Mouse (Mus musculus) heart, embryonic 10.5 days (tissue): ENCODE results near the gene Ccdc144b. TPM values are rescaled to one million over a fixed set of nuclear protein-coding genes. Genes with fewer than 3 reads are reported as not detected.
A peak's percentile ranks its signal among the peaks of the same experiment; 100 is the strongest.

ENCODE experiments used
- DNase-seq: peaks from one replicate; pipeline ENCODE4 v3.0.0-alpha.2; 2017; ENCODE audit warnings: low spot score
- H3K27ac ChIP-seq: fragments of 300-500 bp; sonication (generic); 2 replicates; pipeline ENCODE4 v1.5.1; 2016; ENCODE audit warnings: mild to moderate bottlenecking
- H3K27me3 ChIP-seq: fragments of 300-500 bp; sonication (generic); 2 replicates; pipeline ENCODE4 v1.6.1; 2016; ENCODE audit warnings: mild to moderate bottlenecking; ENCODE audit not compliant: poor library complexity, insufficient read depth, severe bottlenecking
- H3K36me3 ChIP-seq: fragments of 300-500 bp; sonication (generic); 2 replicates; pipeline ENCODE4 v1.6.1; 2016; ENCODE audit warnings: mild to moderate bottlenecking, moderate library complexity
- H3K4me1 ChIP-seq: fragments of 300-500 bp; sonication (generic); 2 replicates; pipeline ENCODE4 v1.6.1; 2016; ENCODE audit warnings: mild to moderate bottlenecking
- H3K4me3 ChIP-seq: fragments of 300-500 bp; sonication (generic); 2 replicates; pipeline ENCODE4 v1.5.1; 2016; ENCODE audit warnings: mild to moderate bottlenecking, moderate library complexity
- H3K9me3 ChIP-seq: fragments of 300-500 bp; sonication (generic); 2 replicates; pipeline ENCODE4 v1.6.1; 2016; ENCODE audit warnings: mild to moderate bottlenecking, moderate library complexity
- WGBS: fragments of 180-500 bp; shearing (Covaris S2); methylation state at CpG from one replicate; pipeline ENCODE4 v1.1.7; 2016; 5-methylcytosine and 5-hydroxymethylcytosine counted together
- polyA plus RNA-seq: library from polyadenylated mRNA; unstranded; fragments of >200 nt; fragmentation: Nextera tagmentation; extraction: Ambion mirVana; gene quantifications from 2 replicates; pipeline ENCODE4 v1.2.1, GENCODE M21; 2016

Ccdc144b gene
- polyA plus RNA-seq, 1 experiment from 2014 or later: not detected

- peak within 1 kb of the TSS; percentile 89 for H3K27ac ChIP-seq
- H3K4me1 ChIP-seq: peaks cover 13% of the 10 kb centered on the region
- peak within 1 kb of the TSS; percentile 91 for H3K4me3 ChIP-seq
- H3K27me3 ChIP-seq: peaks cover 9% of the 10 kb centered on the region; the same call in 1 of the 2 replicates
- WGBS: under 1% methylated on average over 49 of the region's 49 CpGs
- peaks cover 14% of the 10 kb centered on the region for H3K36me3 ChIP-seq
- H3K9me3 ChIP-seq: no peaks in the 10 kb centered on the region
- peak; percentile 97 for DNase-seq
Observed at GRCm38 (mm10) chr3:36065843-36066651, 12.7 kb upstream of the Ccdc144b start, which contains the start of gene Acad9. Gene Acad9 (plus strand): TSS chr3:36065979.

DNA sequence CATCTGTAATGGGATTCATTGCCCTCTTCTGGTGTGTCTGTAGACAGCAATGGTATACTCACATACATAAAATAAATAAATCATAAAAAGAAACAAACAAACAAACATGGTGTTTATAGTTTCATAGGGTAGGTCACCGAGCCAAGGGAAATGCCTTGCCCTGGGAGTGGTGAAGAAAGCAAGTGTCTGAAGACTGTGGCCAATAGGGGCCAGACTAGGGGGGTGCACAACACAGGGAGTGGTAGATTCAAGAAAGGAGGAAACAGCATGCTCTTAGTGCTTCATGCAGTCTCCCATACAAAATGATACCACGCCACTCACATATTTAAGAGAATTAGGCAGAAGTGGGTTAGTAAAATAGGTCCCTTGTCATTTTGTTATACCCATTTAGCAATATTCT, 11.8 kb upstream of the Ccdc144b start:
- DNase-seq: no peak
- peaks cover 5% of the 10 kb centered on the region; the same call in 1 of the 2 replicates for H3K36me3 ChIP-seq
- no peak overlapping the region for H3K27ac ChIP-seq
- H3K4me3 ChIP-seq: peak overlapping the region; percentile 91
- peaks cover 13% of the 10 kb centered on the region for H3K4me1 ChIP-seq
- no peaks in the 10 kb centered on the region for H3K9me3 ChIP-seq
- WGBS: 92% methylated on average over 2 of the region's 2 CpGs
- peaks cover 9% of the 10 kb centered on the region; the same call in 1 of the 2 replicates for H3K27me3 ChIP-seq

- Histone ChIP-seq H3K27ac (no peak overlapping the region), H3K27me3 (peaks cover 9% of the 10 kb centered on the region; the same call in 1 of the 2 replicates), H3K4me3 (no peak overlapping the region), H3K36me3 (no peaks in the 10 kb centered on the region), H3K9me3 (no peaks in the 10 kb centered on the region), H3K4me1 (peaks cover 13% of the 10 kb centered on the region)
- DNase-seq: no peak
- 97% methylated on average over 1 of the region's 1 CpGs for WGBS
Observed at GRCm38 (mm10) chr3:36064592-36065061, 11.3 kb upstream of the Ccdc144b start.

DNA sequence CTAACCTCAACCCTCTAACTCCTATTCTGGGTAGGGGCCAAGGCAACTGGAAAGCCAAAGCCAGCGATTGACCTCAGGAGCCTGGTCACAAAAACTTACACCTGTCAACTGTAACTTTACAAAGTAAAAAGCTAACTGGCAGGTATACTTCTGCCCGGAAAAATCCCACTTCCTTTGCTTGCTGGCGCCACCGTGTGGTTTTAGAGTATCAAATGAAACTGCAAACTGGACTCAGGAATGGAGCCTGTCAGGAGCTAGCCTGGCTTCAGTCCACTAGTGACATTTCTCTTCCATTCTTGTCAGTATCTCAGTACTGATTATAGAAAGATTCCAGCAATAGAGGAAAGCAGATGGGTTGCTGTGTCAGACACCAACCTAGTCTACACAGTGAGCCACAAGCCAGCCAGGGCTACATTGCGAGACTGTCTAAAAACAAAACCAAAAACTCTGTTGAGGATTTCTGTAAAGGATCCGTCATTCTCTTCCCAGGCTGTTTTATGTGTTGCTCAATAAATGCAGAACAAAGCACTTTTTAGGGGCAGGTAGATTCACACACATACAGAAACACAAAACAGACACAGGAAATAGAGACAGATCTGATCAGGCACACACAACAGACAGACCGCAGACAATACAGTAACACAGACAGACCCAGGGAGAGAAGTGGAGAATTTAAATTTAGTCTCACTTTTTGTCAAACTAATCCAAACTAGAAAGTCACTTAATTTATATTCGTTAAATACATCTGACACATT, 6.9 kb upstream of the Ccdc144b start:
- no peak for DNase-seq
- no peak overlapping the region for H3K27ac ChIP-seq
- WGBS: 32% methylated on average over 8 of the region's 8 CpGs
- H3K27me3 ChIP-seq: peaks cover 9% of the 10 kb centered on the region; the same call in 1 of the 2 replicates
- no peak overlapping the region for H3K4me3 ChIP-seq
- no peaks in the 10 kb centered on the region for H3K36me3 ChIP-seq
- 0 out of 2 replicates have a peak, but pooled peaks cover 1% of the 10 kb centered on the region for H3K4me1 ChIP-seq
- H3K9me3 ChIP-seq: no peaks in the 10 kb centered on the region

- Histone ChIP-seq H3K9me3 (no peaks in the 10 kb centered on the region), H3K27me3 (no peaks in the 10 kb centered on the region), H3K36me3 (no peaks in the 10 kb centered on the region), H3K27ac (no peak overlapping the region), H3K4me1 (no peaks in the 10 kb centered on the region), H3K4me3 (no peak overlapping the region)
- 59% methylated on average over 1 of the region's 1 CpGs for WGBS
- no peak for DNase-seq
Observed at GRCm38 (mm10) chr3:36049106-36049505, 4.2 kb downstream of the Ccdc144b start.

GRCm38 (mm10) chr3:36045086-36045485, 8.3 kb downstream of the Ccdc144b start:
- Histone ChIP-seq H3K27me3 (no peaks in the 10 kb centered on the region), H3K36me3 (no peaks in the 10 kb centered on the region), H3K9me3 (no peaks in the 10 kb centered on the region), H3K4me1 (no peaks in the 10 kb centered on the region), H3K4me3 (no peak overlapping the region), H3K27ac (no peak overlapping the region)
- 72% methylated on average over 4 of the region's 4 CpGs for WGBS
- DNase-seq: no peak

- no peaks in the 10 kb centered on the region for H3K9me3 ChIP-seq
- H3K27me3 ChIP-seq: no peaks in the 10 kb centered on the region
- DNase-seq: no peak
- H3K4me3 ChIP-seq: no peak overlapping the region
- H3K4me1 ChIP-seq: no peaks in the 10 kb centered on the region
- H3K36me3 ChIP-seq: no peaks in the 10 kb centered on the region
- H3K27ac ChIP-seq: no peak overlapping the region
Observed at GRCm38 (mm10) chr3:36044520-36044919, 8.8 kb downstream of the Ccdc144b start.

DNA sequence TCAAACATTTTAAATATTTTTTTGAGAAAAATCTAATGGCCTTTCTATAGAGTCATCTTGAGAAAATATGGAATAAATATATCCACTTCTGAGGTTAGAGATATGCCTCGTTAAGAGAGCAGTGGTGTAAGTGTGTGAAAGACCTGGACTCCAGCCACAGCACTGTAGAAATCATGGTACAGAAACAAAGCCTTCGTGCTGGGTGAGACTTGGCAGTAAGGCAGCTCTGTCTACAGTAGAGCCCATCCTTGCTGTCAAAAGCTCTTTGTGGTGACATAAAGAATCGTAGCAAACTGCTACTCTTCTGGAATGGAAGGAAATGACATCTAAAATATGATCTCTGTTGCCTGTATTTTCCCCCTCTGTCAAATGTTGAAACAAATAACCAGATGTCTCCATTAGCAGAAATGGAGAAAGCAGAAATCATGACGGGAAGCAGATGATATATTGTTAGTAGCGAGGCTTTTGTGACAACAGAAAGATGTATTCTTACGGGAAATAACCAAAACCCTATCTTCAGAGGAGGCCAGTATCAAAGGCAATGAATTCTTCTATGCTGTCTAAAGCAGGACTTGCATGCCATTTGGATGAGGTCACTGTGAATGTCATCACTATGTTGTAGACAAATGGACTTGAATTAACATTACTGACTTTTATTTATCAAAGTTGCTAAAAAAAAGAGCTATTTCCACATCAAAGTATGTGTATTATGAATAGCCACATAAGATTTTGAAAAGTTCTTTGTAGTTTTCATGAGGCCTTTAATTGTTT, 21.4 kb downstream of the Ccdc144b start:
- no peaks in the 10 kb centered on the region for H3K27me3 ChIP-seq
- no peak overlapping the region for H3K4me3 ChIP-seq
- H3K4me1 ChIP-seq: no peaks in the 10 kb centered on the region; the same call in 1 of the 2 replicates
- H3K27ac ChIP-seq: no peak overlapping the region
- H3K9me3 ChIP-seq: no peaks in the 10 kb centered on the region
- 56% methylated on average over 6 of the region's 6 CpGs for WGBS
- DNase-seq: no peak
- H3K36me3 ChIP-seq: no peaks in the 10 kb centered on the region

DNA sequence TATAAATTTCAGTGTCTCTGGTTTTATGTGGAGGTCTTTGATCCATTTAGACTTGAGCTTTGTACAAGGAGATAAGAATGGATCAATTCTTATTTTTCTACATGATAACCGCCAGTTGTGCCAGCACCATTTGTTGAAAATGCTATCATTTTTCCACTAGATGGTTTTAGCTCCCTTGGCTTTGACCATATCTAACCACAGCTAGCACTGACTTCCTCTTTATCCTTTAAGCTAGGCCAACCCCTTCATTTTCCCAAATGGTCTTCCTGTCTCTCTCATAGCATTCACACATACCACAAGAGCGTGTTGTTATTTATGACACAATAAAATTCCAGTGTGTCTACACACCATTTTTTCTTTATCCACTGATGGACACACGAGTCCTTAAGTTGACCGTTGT, 23.4 kb downstream of the Ccdc144b start:
- Histone ChIP-seq H3K9me3 (no peaks in the 10 kb centered on the region), H3K27me3 (no peaks in the 10 kb centered on the region), H3K36me3 (no peaks in the 10 kb centered on the region), H3K27ac (no peak overlapping the region), H3K4me1 (no peaks in the 10 kb centered on the region; the same call in 1 of the 2 replicates), H3K4me3 (no peak overlapping the region)
- no peak for DNase-seq
- 81% methylated on average over 4 of the region's 4 CpGs for WGBS

GRCm38 (mm10) chr3:36025732-36026131, 27.6 kb downstream of the Ccdc144b start:
- no peak overlapping the region for H3K4me3 ChIP-seq
- WGBS: 77% methylated on average over 6 of the region's 6 CpGs
- H3K27ac ChIP-seq: no peak overlapping the region
- no peak for DNase-seq
- H3K27me3 ChIP-seq: no peaks in the 10 kb centered on the region
- H3K36me3 ChIP-seq: no peaks in the 10 kb centered on the region
- no peaks in the 10 kb centered on the region for H3K4me1 ChIP-seq
- H3K9me3 ChIP-seq: no peaks in the 10 kb centered on the region

- H3K27ac ChIP-seq: no peak overlapping the region
- H3K36me3 ChIP-seq: no peaks in the 10 kb centered on the region
- 63% methylated on average over 3 of the region's 3 CpGs for WGBS
- no peaks in the 10 kb centered on the region for H3K9me3 ChIP-seq
- no peak overlapping the region for H3K4me3 ChIP-seq
- no peaks in the 10 kb centered on the region for H3K4me1 ChIP-seq
- no peaks in the 10 kb centered on the region for H3K27me3 ChIP-seq
- DNase-seq: no peak
Observed at GRCm38 (mm10) chr3:36011239-36011638, 42.1 kb downstream of the Ccdc144b start.

GRCm38 (mm10) chr3:36008411-36009154, 44.8 kb downstream of the Ccdc144b start:
- no peaks in the 10 kb centered on the region for H3K27me3 ChIP-seq
- H3K9me3 ChIP-seq: no peaks in the 10 kb centered on the region
- no peak overlapping the region for H3K27ac ChIP-seq
- H3K4me3 ChIP-seq: no peak overlapping the region
- WGBS: 72% methylated on average over 4 of the region's 4 CpGs
- no peaks in the 10 kb centered on the region for H3K36me3 ChIP-seq
- DNase-seq: no peak
- H3K4me1 ChIP-seq: no peaks in the 10 kb centered on the region
